Mouse (Mus musculus): Measurements from ENCODE around the gene Lsamp. TPM values are rescaled to one million over a fixed set of nuclear protein-coding genes. Genes with fewer than 3 reads are reported as not detected.

Lsamp gene
- total and polyA plus RNA-seq, 2 experiments, result 0.07 to 0.37 TPM

DNA sequence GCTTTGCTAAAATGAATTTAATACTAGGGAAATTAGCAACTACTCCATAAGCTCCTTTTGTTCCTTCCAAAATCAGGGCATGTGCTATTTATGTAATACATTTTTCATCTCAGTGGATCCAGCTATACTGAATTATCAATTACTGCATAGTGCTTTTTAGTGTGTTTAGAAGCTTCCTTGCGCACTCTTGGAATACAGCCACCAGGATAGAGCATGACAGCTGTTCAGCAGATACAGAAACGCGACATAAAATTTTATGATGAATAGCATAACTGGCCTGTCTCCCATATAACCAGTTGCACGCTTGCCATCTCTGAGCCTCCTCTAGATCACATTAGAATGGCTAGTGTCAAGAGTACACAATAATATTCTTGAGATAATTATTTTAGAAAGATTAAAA, 894.1 kb downstream of the Lsamp start:
- Histone ChIP-seq H3K79me2 (ENCODE audit: control insufficient read depth, insufficient read depth, low read length) (no peaks in the 10 kb centered on the region), H3K27ac (replicated peaks; ENCODE audit: insufficient read depth, low read depth, low read length) (no peak overlapping the region), H3K27me3 (ENCODE audit: control insufficient read depth, insufficient read depth, low read length) (no peaks in the 10 kb centered on the region), H3K4me1 (ENCODE audit: control insufficient read depth, insufficient read depth, low read length) (no peaks in the 10 kb centered on the region), H3K4me3 (ENCODE audit: insufficient read depth, low read depth, low read length) (no peak overlapping the region), H3K9ac (ENCODE audit: low read depth, low read length) (no peak overlapping the region), H3K36me3 (ENCODE audit: control insufficient read depth, insufficient read depth, low read length) (no peaks in the 10 kb centered on the region)
- no peak for TF ChIP-seq CTCF (IDR thresholded peaks at IDR 0.05; ENCODE audit: low read depth, low read length)
- TF ChIP-seq POLR2A (IDR thresholded peaks at IDR 0.05; ENCODE audit: extremely low read depth, insufficient read depth, low read length), result no peak
- WGBS, result 89% methylated on average over 4 of the region's 4 CpGs
- DNase-seq (ENCODE audit: extremely low read depth, low read depth, low spot score), result no peak

DNA sequence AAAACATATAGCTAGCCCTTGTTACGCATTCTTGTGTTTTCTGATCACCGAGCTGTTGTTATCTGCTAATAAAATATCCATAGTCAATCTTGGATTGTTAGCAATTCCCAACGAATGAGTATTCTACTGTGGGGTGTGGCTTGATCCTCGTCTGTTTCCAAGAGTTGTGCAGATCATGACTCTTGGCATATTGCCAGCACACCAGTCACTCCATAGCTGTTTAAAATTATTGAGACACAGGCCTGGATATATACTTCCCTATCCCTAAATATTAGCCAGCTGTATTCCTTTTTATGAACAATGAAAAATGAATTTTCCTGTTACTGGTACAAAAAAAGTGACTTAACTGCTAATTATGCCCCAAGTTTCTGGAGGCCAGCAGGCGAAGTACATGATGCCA, 897.8 kb downstream of the Lsamp start:
- WGBS, result 70% methylated on average over 5 of the region's 5 CpGs
- no peaks in the 10 kb centered on the region for H3K27me3 ChIP-seq (ENCODE audit: control insufficient read depth, insufficient read depth, low read length)
- no peak for TF ChIP-seq POLR2A (IDR thresholded peaks at IDR 0.05; ENCODE audit: extremely low read depth, insufficient read depth, low read length)
- TF ChIP-seq CTCF (IDR thresholded peaks at IDR 0.05; ENCODE audit: low read depth, low read length), result no peak
- DNase-seq (ENCODE audit: extremely low read depth, low read depth, low spot score), result no peak
- no peaks in the 10 kb centered on the region for H3K36me3 ChIP-seq (ENCODE audit: control insufficient read depth, insufficient read depth, low read length)
- no peak overlapping the region for H3K9ac ChIP-seq (ENCODE audit: low read depth, low read length)
- no peak overlapping the region for H3K27ac ChIP-seq (replicated peaks; ENCODE audit: insufficient read depth, low read depth, low read length)
- no peak overlapping the region for H3K4me3 ChIP-seq (ENCODE audit: insufficient read depth, low read depth, low read length)
- no peaks in the 10 kb centered on the region for H3K79me2 ChIP-seq (ENCODE audit: control insufficient read depth, insufficient read depth, low read length)
- no peaks in the 10 kb centered on the region for H3K4me1 ChIP-seq (ENCODE audit: control insufficient read depth, insufficient read depth, low read length)

DNA sequence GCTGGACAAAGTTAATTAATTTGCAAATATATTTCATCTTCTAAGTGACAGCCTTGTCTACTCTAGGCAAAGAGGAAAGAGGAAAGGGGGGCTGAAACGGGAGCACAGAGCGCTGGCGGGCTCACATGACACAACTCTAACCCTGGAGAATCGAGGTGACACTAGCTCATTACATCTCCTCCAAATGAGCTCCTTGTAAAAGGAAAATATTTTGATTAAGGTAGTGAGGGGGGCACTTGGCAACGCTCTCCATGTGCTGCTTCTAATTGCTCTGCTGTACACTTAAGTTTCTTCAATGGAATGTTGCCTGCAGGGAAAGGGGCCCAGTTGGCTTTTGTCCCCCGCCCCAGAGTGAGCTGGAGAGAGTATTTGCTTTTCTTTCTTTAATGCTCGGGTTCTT, 907.2 kb downstream of the Lsamp start:
- TF ChIP-seq CTCF (IDR thresholded peaks at IDR 0.05; ENCODE audit: low read depth, low read length), result no peak
- TF ChIP-seq POLR2A (IDR thresholded peaks at IDR 0.05; ENCODE audit: extremely low read depth, insufficient read depth, low read length), result no peak
- H3K4me3 ChIP-seq (ENCODE audit: insufficient read depth, low read depth, low read length), result no peak overlapping the region
- H3K79me2 ChIP-seq (ENCODE audit: control insufficient read depth, insufficient read depth, low read length), result no peaks in the 10 kb centered on the region
- no peak for DNase-seq (ENCODE audit: extremely low read depth, low read depth, low spot score)
- no peaks in the 10 kb centered on the region for H3K4me1 ChIP-seq (ENCODE audit: control insufficient read depth, insufficient read depth, low read length)
- no peak overlapping the region for H3K9ac ChIP-seq (ENCODE audit: low read depth, low read length)
- H3K27me3 ChIP-seq (ENCODE audit: control insufficient read depth, insufficient read depth, low read length), result no peaks in the 10 kb centered on the region
- no peak overlapping the region for H3K27ac ChIP-seq (replicated peaks; ENCODE audit: insufficient read depth, low read depth, low read length)
- no peaks in the 10 kb centered on the region for H3K36me3 ChIP-seq (ENCODE audit: control insufficient read depth, insufficient read depth, low read length)
- 24% methylated on average over 7 of the region's 7 CpGs for WGBS

DNA sequence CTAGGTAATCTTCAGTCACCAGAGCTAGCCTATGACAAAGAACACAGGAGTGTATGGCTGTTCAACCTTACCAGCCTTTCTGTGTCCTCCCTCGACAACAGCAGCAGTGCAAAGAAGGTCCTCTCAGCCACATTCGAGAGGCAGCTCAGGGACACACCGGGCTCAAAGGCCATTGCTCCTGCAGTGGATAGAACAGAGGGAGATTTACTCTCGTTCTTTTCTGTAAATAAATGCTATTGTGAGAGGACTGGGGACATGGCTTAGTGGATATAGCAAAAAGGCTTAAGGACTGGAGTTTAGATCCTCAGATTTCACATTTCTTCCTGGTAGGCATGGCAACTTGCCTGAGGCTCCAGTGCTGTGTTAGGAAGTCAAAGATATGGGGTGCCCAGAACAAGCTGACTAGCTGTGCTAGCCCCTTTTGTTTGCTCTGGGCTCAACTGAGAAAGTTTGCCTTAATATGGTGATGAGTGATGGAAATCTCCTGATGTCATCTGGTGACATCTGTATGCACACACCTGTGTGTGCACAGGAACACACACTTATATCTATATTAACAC, 913.7 kb downstream of the Lsamp start:
- Histone ChIP-seq H3K36me3 (ENCODE audit: control insufficient read depth, insufficient read depth, low read length) (no peaks in the 10 kb centered on the region), H3K27me3 (ENCODE audit: control insufficient read depth, insufficient read depth, low read length) (no peaks in the 10 kb centered on the region), H3K4me1 (ENCODE audit: control insufficient read depth, insufficient read depth, low read length) (no peaks in the 10 kb centered on the region), H3K79me2 (ENCODE audit: control insufficient read depth, insufficient read depth, low read length) (no peaks in the 10 kb centered on the region), H3K4me3 (ENCODE audit: insufficient read depth, low read depth, low read length) (no peak overlapping the region), H3K9ac (ENCODE audit: low read depth, low read length) (no peak overlapping the region), H3K27ac (replicated peaks; ENCODE audit: insufficient read depth, low read depth, low read length) (no peak overlapping the region)
- 40% methylated on average over 4 of the region's 4 CpGs for WGBS
- DNase-seq (ENCODE audit: extremely low read depth, low read depth, low spot score), result no peak
- TF ChIP-seq CTCF (IDR thresholded peaks at IDR 0.05; ENCODE audit: low read depth, low read length), result no peak
- no peak for TF ChIP-seq POLR2A (IDR thresholded peaks at IDR 0.05; ENCODE audit: extremely low read depth, insufficient read depth, low read length)

DNA sequence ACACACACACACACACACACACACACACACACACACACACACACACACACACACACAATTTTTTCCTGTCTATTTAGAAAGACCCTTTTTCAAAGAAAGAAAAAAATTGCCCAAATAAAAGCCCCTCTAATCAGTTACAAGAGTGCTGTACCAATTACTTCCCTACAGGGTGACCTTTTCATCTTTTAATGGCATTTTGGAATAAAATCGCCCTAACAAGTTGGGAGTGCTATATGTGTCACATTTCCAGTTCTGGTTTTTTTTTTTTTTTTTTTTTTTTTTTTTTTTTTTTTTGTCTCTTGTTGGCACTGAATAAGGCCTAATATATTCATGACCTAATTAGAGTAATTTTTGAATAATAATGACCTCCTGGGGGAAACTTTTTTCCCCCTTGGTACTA, 923.7 kb downstream of the Lsamp start:
- WGBS, result 50% methylated on average over 1 of the region's 1 CpGs
- TF ChIP-seq POLR2A (IDR thresholded peaks at IDR 0.05; ENCODE audit: extremely low read depth, insufficient read depth, low read length) (no peak), CTCF (IDR thresholded peaks at IDR 0.05; ENCODE audit: low read depth, low read length) (no peak)
- no peak overlapping the region for H3K9ac ChIP-seq (ENCODE audit: low read depth, low read length)
- H3K27me3 ChIP-seq (ENCODE audit: control insufficient read depth, insufficient read depth, low read length), result no peaks in the 10 kb centered on the region
- no peak overlapping the region for H3K27ac ChIP-seq (replicated peaks; ENCODE audit: insufficient read depth, low read depth, low read length)
- no peaks in the 10 kb centered on the region for H3K36me3 ChIP-seq (ENCODE audit: control insufficient read depth, insufficient read depth, low read length)
- DNase-seq (ENCODE audit: extremely low read depth, low read depth, low spot score), result no peak
- no peak overlapping the region for H3K4me3 ChIP-seq (ENCODE audit: insufficient read depth, low read depth, low read length)
- no peaks in the 10 kb centered on the region for H3K4me1 ChIP-seq (ENCODE audit: control insufficient read depth, insufficient read depth, low read length)
- H3K79me2 ChIP-seq (ENCODE audit: control insufficient read depth, insufficient read depth, low read length), result no peaks in the 10 kb centered on the region

DNA sequence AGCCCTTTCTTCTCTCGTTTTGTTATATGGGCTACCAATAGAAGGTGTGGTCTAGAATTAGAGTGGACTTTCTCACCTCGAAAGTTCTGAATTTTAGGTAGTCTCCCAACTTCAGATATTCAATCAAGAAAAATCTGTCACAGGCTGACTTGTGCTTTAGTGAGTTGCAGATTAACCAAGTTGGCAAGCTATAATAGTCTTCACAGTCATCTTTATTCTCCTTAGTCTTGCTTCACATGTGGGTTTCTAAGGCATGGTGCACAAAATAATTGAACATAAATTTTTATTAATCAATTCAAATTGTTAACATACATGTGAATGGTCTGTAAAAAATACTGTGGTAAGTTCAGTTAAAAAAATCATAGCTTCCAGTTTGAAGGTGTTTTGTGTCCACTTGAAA, 930.0 kb downstream of the Lsamp start:
- DNase-seq (ENCODE audit: extremely low read depth, low read depth, low spot score), result no peak
- WGBS, result 68% methylated on average over 2 of the region's 2 CpGs

More for the DNA sequence above, 930.0 kb downstream of the Lsamp start:
- Histone ChIP-seq H3K36me3 (ENCODE audit: control insufficient read depth, insufficient read depth, low read length) (no peaks in the 10 kb centered on the region), H3K79me2 (ENCODE audit: control insufficient read depth, insufficient read depth, low read length) (no peaks in the 10 kb centered on the region), H3K4me1 (ENCODE audit: control insufficient read depth, insufficient read depth, low read length) (no peaks in the 10 kb centered on the region), H3K4me3 (ENCODE audit: insufficient read depth, low read depth, low read length) (no peak overlapping the region), H3K27me3 (ENCODE audit: control insufficient read depth, insufficient read depth, low read length) (no peaks in the 10 kb centered on the region), H3K27ac (replicated peaks; ENCODE audit: insufficient read depth, low read depth, low read length) (no peak overlapping the region), H3K9ac (ENCODE audit: low read depth, low read length) (no peak overlapping the region)
- TF ChIP-seq CTCF (IDR thresholded peaks at IDR 0.05; ENCODE audit: low read depth, low read length) (no peak), POLR2A (IDR thresholded peaks at IDR 0.05; ENCODE audit: extremely low read depth, insufficient read depth, low read length) (no peak)
